Mouse (Mus musculus) heart, embryonic 12.5 days (tissue): ENCODE measurements at regions not wholly inside any gene's neighbourhood (a gene's known extent, or its start where the extent isn't known, plus 50 kb on each side); places are given as distances from the start of the nearest gene placed in this dataset.
"Not testable (repeated sequence)": the region's sequence is repeated elsewhere in the genome, so short reads cannot be mapped to it uniquely, and the experiment has no call there.

Experiments
- ATAC-seq: fragments of 200-750 bp; cut with Nextera tagmentation; 2 replicates; pipeline ENCODE4 v1.8.0; 2017; ENCODE audit warnings: moderate TSS enrichment, moderate library complexity; ENCODE audit not compliant: insufficient number of reproducible peaks, low FRiP score
- H3K27ac ChIP-seq: fragments of 300-500 bp; sonication (generic); 2 replicates; pipeline ENCODE4 v1.5.1; 2016; ENCODE audit warnings: mild to moderate bottlenecking, moderate library complexity; ENCODE audit not compliant: poor library complexity, severe bottlenecking
- H3K27me3 ChIP-seq: fragments of 300-500 bp; sonication (generic); replicated peaks from 2 replicates; pipeline ENCODE4 v1.6.1; 2016; ENCODE audit warnings: mild to moderate bottlenecking, moderate library complexity
- H3K36me3 ChIP-seq: fragments of 300-500 bp; sonication (generic); 2 replicates; pipeline ENCODE4 v1.6.1; 2016; ENCODE audit warnings: mild to moderate bottlenecking, moderate library complexity
- H3K4me1 ChIP-seq: fragments of 300-500 bp; sonication (generic); replicated peaks from 2 replicates; pipeline ENCODE4 v1.6.1; 2016; ENCODE audit warnings: mild to moderate bottlenecking
- H3K4me2 ChIP-seq: fragments of 300-500 bp; sonication (generic); 2 replicates; pipeline ENCODE4 v1.6.1; 2016; ENCODE audit warnings: mild to moderate bottlenecking, moderate library complexity
- H3K4me3 ChIP-seq: fragments of 300-500 bp; sonication (generic); 2 replicates; pipeline ENCODE4 v1.5.1; 2016; ENCODE audit warnings: mild to moderate bottlenecking
- H3K9ac ChIP-seq: fragments of 300-500 bp; sonication (generic); 2 replicates; pipeline ENCODE4 v1.6.1; 2016; ENCODE audit warnings: mild to moderate bottlenecking, moderate library complexity
- H3K9me3 ChIP-seq: fragments of 300-500 bp; sonication (generic); replicated peaks from 2 replicates; pipeline ENCODE4 v1.6.1; 2016; ENCODE audit warnings: mild to moderate bottlenecking, moderate library complexity
- WGBS: fragments of 180-500 bp; shearing (Covaris S2); methylation state at CpG from one replicate; pipeline ENCODE4 v1.1.7; 2016; 5-methylcytosine and 5-hydroxymethylcytosine counted together

- H3K9ac ChIP-seq, result no peak overlapping the region
- H3K4me3 ChIP-seq, result no peak overlapping the region
- no peaks in the 10 kb centered on the region for H3K4me1 ChIP-seq
- no peaks in the 10 kb centered on the region for H3K36me3 ChIP-seq
- H3K9me3 ChIP-seq, result no peaks in the 10 kb centered on the region
- ATAC-seq, result no peak
- no peak overlapping the region for H3K27ac ChIP-seq
- H3K4me2 ChIP-seq, result no peak overlapping the region
- WGBS, result 72% methylated on average over 11 of the region's 11 CpGs
- no peaks in the 10 kb centered on the region for H3K27me3 ChIP-seq
Measured at GRCm38 (mm10) chr14:53800508-53801136, 453.3 kb downstream of the Dad1 start.

GRCm38 (mm10) chr14:53795160-53795559, 458.7 kb downstream of the Dad1 start:
- 60% methylated on average over 1 of the region's 1 CpGs for WGBS
- H3K9me3 ChIP-seq, H3K27ac ChIP-seq, H3K4me1 ChIP-seq, H3K4me3 ChIP-seq, H3K4me2 ChIP-seq, H3K36me3 ChIP-seq, ATAC-seq, H3K9ac ChIP-seq, H3K27me3 ChIP-seq: not testable (repeated sequence)

- Histone ChIP-seq H3K9ac (no peak overlapping the region), H3K4me3 (no peak overlapping the region), H3K27ac (no peak overlapping the region), H3K36me3 (no peaks in the 10 kb centered on the region), H3K27me3 (no peaks in the 10 kb centered on the region), H3K4me2 (no peak overlapping the region), H3K9me3 (no peaks in the 10 kb centered on the region), H3K4me1 (peaks cover 5% of the 10 kb centered on the region)
- 74% methylated on average over 5 of the region's 5 CpGs for WGBS
- ATAC-seq, result no peak
Measured at GRCm38 (mm10) chr14:53794527-53794926, 459.4 kb downstream of the Dad1 start.

GRCm38 (mm10) chr14:53792432-53792831, 461.5 kb downstream of the Dad1 start:
- H3K9ac ChIP-seq, H3K4me3 ChIP-seq, H3K9me3 ChIP-seq, ATAC-seq, H3K36me3 ChIP-seq, H3K4me1 ChIP-seq, H3K27me3 ChIP-seq, H3K4me2 ChIP-seq, H3K27ac ChIP-seq: not testable (repeated sequence)
- WGBS, result 76% methylated on average over 1 of the region's 1 CpGs

- not testable (repeated sequence) for H3K27ac ChIP-seq, H3K4me1 ChIP-seq, H3K36me3 ChIP-seq, H3K4me2 ChIP-seq, H3K9ac ChIP-seq, H3K27me3 ChIP-seq, H3K9me3 ChIP-seq, ATAC-seq, H3K4me3 ChIP-seq
- 79% methylated on average over 2 of the region's 2 CpGs for WGBS
Measured at GRCm38 (mm10) chr14:53785547-53785946, 468.4 kb downstream of the Dad1 start.

GRCm38 (mm10) chr14:53777375-53777774, 476.5 kb downstream of the Dad1 start:
- Histone ChIP-seq H3K27ac (no peak overlapping the region), H3K27me3 (no peaks in the 10 kb centered on the region), H3K4me2 (no peak overlapping the region), H3K9me3 (no peaks in the 10 kb centered on the region), H3K4me1 (no peaks in the 10 kb centered on the region), H3K4me3 (no peak overlapping the region), H3K36me3 (no peaks in the 10 kb centered on the region), H3K9ac (no peak overlapping the region)
- 67% methylated on average over 3 of the region's 3 CpGs for WGBS
- no peak for ATAC-seq

GRCm38 (mm10) chr14:53776717-53777116, 477.2 kb downstream of the Dad1 start:
- H3K27ac ChIP-seq, H3K4me2 ChIP-seq, H3K4me1 ChIP-seq, H3K4me3 ChIP-seq, H3K36me3 ChIP-seq, H3K9me3 ChIP-seq, ATAC-seq, H3K9ac ChIP-seq, H3K27me3 ChIP-seq: not testable (repeated sequence)
- WGBS, result 31% methylated on average over 1 of the region's 1 CpGs

GRCm38 (mm10) chr14:53766501-53766900, 487.4 kb downstream of the Dad1 start:
- not testable (repeated sequence) for H3K4me3 ChIP-seq, ATAC-seq, H3K9ac ChIP-seq, H3K9me3 ChIP-seq, H3K4me1 ChIP-seq, H3K27me3 ChIP-seq, H3K4me2 ChIP-seq, H3K27ac ChIP-seq, H3K36me3 ChIP-seq
- 64% methylated on average over 6 of the region's 6 CpGs for WGBS

GRCm38 (mm10) chr14:53765918-53766317, 488.0 kb downstream of the Dad1 start:
- not testable (repeated sequence) for H3K9me3 ChIP-seq, H3K9ac ChIP-seq, H3K4me3 ChIP-seq, H3K36me3 ChIP-seq, H3K27ac ChIP-seq, H3K4me1 ChIP-seq, H3K27me3 ChIP-seq, H3K4me2 ChIP-seq, ATAC-seq
- WGBS, result 60% methylated on average over 1 of the region's 1 CpGs

GRCm38 (mm10) chr14:53760578-53760977, 493.3 kb downstream of the Dad1 start:
- not testable (repeated sequence) for H3K36me3 ChIP-seq, H3K27me3 ChIP-seq, H3K4me3 ChIP-seq, H3K4me1 ChIP-seq, H3K9me3 ChIP-seq, H3K9ac ChIP-seq, H3K4me2 ChIP-seq, ATAC-seq, H3K27ac ChIP-seq
- WGBS, result 60% methylated on average over 2 of the region's 2 CpGs

GRCm38 (mm10) chr14:53757782-53758181, 496.1 kb downstream of the Dad1 start:
- H3K4me3 ChIP-seq, H3K9me3 ChIP-seq, H3K9ac ChIP-seq, H3K4me1 ChIP-seq, H3K36me3 ChIP-seq, H3K27ac ChIP-seq, ATAC-seq, H3K27me3 ChIP-seq, H3K4me2 ChIP-seq: not testable (repeated sequence)
- 57% methylated on average over 4 of the region's 4 CpGs for WGBS

GRCm38 (mm10) chr14:53757095-53757494, 496.8 kb downstream of the Dad1 start:
- no CpG with 5 or more reads among the region's 1 CpGs for WGBS
- not testable (repeated sequence) for H3K4me1 ChIP-seq

More at GRCm38 (mm10) chr14:53757095-53757494, 496.8 kb downstream of the Dad1 start:
- not testable (repeated sequence) for H3K27me3 ChIP-seq, ATAC-seq, H3K4me2 ChIP-seq, H3K4me3 ChIP-seq, H3K9ac ChIP-seq, H3K9me3 ChIP-seq, H3K27ac ChIP-seq, H3K36me3 ChIP-seq
